Mouse (Mus musculus) forebrain, embryonic 15.5 days (tissue): ENCODE data around the gene Fbxl22. TPM values are rescaled to one million over a fixed set of nuclear protein-coding genes. Genes with fewer than 3 reads are reported as not detected.

Experiments used
- ATAC-seq: fragments of 200-750 bp; cut with Nextera tagmentation; replicated peaks from 2 replicates; pipeline ENCODE4 v1.8.0; 2017; ENCODE audit warnings: mild to moderate bottlenecking, moderate TSS enrichment, moderate library complexity
- H3K27ac ChIP-seq: fragments of 300-500 bp; sonication (generic); replicated peaks from 2 replicates; pipeline ENCODE4 v1.5.1; 2015; ENCODE audit warnings: mild to moderate bottlenecking, inconsistent platforms
- H3K27me3 ChIP-seq: fragments of 300-500 bp; sonication (generic); 2 replicates; pipeline ENCODE4 v1.6.1; 2015; ENCODE audit warnings: inconsistent platforms
- H3K36me3 ChIP-seq: fragments of 300-500 bp; sonication (generic); 2 replicates; pipeline ENCODE4 v1.6.1; 2015; ENCODE audit warnings: mild to moderate bottlenecking, inconsistent platforms
- H3K4me1 ChIP-seq: fragments of 300-500 bp; sonication (generic); 2 replicates; pipeline ENCODE4 v1.6.1; 2015; ENCODE audit warnings: inconsistent platforms
- H3K4me2 ChIP-seq: fragments of 300-500 bp; sonication (generic); replicated peaks from 2 replicates; pipeline ENCODE4 v1.6.1; 2015; ENCODE audit warnings: mild to moderate bottlenecking, inconsistent platforms
- H3K4me3 ChIP-seq: fragments of 300-500 bp; sonication (generic); 2 replicates; pipeline ENCODE4 v1.5.1; 2015; ENCODE audit warnings: mild to moderate bottlenecking, inconsistent platforms
- H3K9ac ChIP-seq: fragments of 300-500 bp; sonication (generic); replicated peaks from 2 replicates; pipeline ENCODE4 v1.6.1; 2015; ENCODE audit warnings: mild to moderate bottlenecking, inconsistent platforms
- H3K9me3 ChIP-seq: fragments of 300-500 bp; sonication (generic); 2 replicates; pipeline ENCODE4 v1.6.1; 2016; ENCODE audit warnings: inconsistent platforms
- WGBS: fragments of 180-500 bp; shearing (Covaris S2); methylation state at CpG from one replicate; pipeline ENCODE4 v1.1.7; 2015; ENCODE audit warnings: mixed read lengths; 5-methylcytosine and 5-hydroxymethylcytosine counted together
- polyA plus RNA-seq: library from polyadenylated mRNA; unstranded; fragments of >200 nt; fragmentation: Nextera tagmentation; extraction: Ambion mirVana; gene quantifications from 2 replicates; pipeline ENCODE4 v1.2.1, GENCODE M21; 2015

Gene Fbxl22
- polyA plus RNA-seq, 1 experiment from 2014 or later, result 1.6 TPM

DNA sequence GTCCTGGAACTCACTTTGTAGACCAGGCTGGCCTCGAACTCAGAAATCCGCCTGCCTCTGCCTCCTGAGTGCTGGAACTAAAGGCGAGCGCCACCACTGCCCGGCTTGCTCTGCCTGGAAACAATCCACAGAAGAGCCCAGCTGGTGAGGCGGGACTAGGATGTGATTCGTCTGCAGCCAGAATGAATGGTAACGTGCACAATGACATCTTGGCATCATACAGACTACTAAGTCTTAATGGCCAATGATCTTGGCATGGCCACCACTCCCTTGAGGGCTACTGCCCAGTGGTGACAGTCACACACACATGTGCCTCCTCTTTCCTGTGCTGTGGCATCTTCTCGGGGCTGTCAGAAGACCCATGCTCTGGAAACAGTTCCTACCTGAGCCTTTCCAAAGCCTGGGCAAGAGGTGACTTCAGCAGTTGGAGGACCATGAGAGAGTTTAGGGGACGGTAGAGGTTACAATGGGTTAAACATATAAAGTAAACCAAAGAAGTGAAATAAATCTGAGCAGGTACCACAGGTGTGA lies 1.4 kb upstream of the Fbxl22 start:
- 86% methylated on average over 10 of the region's 10 CpGs for WGBS
- no peak overlapping the region for H3K4me3 ChIP-seq
- no peaks in the 10 kb centered on the region for H3K9me3 ChIP-seq
- peaks cover 17% of the 10 kb centered on the region for H3K4me1 ChIP-seq
- H3K9ac ChIP-seq, result no peak overlapping the region
- H3K36me3 ChIP-seq, result peaks cover 58% of the 10 kb centered on the region
- H3K27ac ChIP-seq, result no peak overlapping the region
- no peak for ATAC-seq
- H3K27me3 ChIP-seq, result no peaks in the 10 kb centered on the region
- H3K4me2 ChIP-seq, result no peak overlapping the region

DNA sequence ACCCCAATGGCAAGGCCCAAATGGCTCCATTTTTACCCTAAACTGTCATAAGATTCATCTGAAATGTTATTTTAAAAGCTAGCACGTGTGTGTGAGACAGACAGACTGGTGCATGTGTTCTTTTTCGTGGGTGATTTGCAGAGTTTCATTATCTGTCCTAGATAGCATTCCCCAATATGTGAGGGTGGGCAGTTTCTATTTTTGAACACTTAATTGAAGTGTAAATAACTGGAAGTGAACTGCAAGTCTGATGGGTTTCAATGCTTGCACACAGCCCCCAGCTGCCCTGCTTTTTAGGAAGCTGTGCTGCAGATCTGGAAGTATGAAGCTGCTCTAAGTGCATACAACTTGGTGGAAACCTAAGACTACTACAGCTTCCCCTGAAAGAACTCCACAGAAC lies 722 bp upstream of the Fbxl22 start:
- ATAC-seq, result no peak
- H3K36me3 ChIP-seq, result peaks cover 53% of the 10 kb centered on the region

GRCm38 (mm10) chr9:66513661-66514255 lies 635 bp downstream of the Fbxl22 start:
- H3K4me3 ChIP-seq, result no peak overlapping the region
- no peak for ATAC-seq
- peak overlapping the region; percentile 97 for H3K27ac ChIP-seq
- H3K36me3 ChIP-seq, result peaks cover 49% of the 10 kb centered on the region
- no peak overlapping the region for H3K9ac ChIP-seq
- 89% methylated on average over 4 of the region's 4 CpGs for WGBS
- H3K27me3 ChIP-seq, result no peaks in the 10 kb centered on the region
- no peak overlapping the region for H3K4me2 ChIP-seq
- peaks cover 31% of the 10 kb centered on the region for H3K4me1 ChIP-seq
- no peaks in the 10 kb centered on the region for H3K9me3 ChIP-seq

More for the DNA sequence above, 722 bp upstream of the Fbxl22 start:
- 82% methylated on average over 2 of the region's 2 CpGs for WGBS
- H3K4me2 ChIP-seq, result no peak overlapping the region
- H3K9me3 ChIP-seq, result no peaks in the 10 kb centered on the region
- no peak overlapping the region for H3K4me3 ChIP-seq
- H3K27ac ChIP-seq, result no peak overlapping the region
- peaks cover 24% of the 10 kb centered on the region for H3K4me1 ChIP-seq
- H3K9ac ChIP-seq, result no peak overlapping the region
- no peaks in the 10 kb centered on the region for H3K27me3 ChIP-seq

GRCm38 (mm10) chr9:66513150-66513549 lies 1.2 kb downstream of the Fbxl22 start:
- H3K9me3 ChIP-seq, result no peaks in the 10 kb centered on the region
- no peak overlapping the region for H3K4me3 ChIP-seq
- no peak overlapping the region for H3K9ac ChIP-seq
- H3K4me2 ChIP-seq, result no peak overlapping the region
- no peaks in the 10 kb centered on the region for H3K27me3 ChIP-seq
- peaks cover 50% of the 10 kb centered on the region for H3K36me3 ChIP-seq
- H3K27ac ChIP-seq, result peak overlapping the region; percentile 97
- H3K4me1 ChIP-seq, result peaks cover 31% of the 10 kb centered on the region
- ATAC-seq, result no peak

- 2% methylated on average over 8 of the region's 8 CpGs for WGBS
Observed at GRCm38 (mm10) chr9:66512351-66512671, 2.1 kb downstream of the Fbxl22 start.

GRCm38 (mm10) chr9:66511580-66512350 lies 2.6 kb downstream of the Fbxl22 start:
- H3K27ac ChIP-seq, result peak overlapping the region; percentile 97
- under 1% methylated on average over 78 of the region's 78 CpGs for WGBS
- peak; percentile 92 for ATAC-seq

More at GRCm38 (mm10) chr9:66512351-66512671, 2.1 kb downstream of the Fbxl22 start:
- Histone ChIP-seq H3K36me3 (peaks cover 49% of the 10 kb centered on the region), H3K4me2 (peak overlapping the region; percentile 94), H3K27me3 (no peaks in the 10 kb centered on the region), H3K9me3 (no peaks in the 10 kb centered on the region), H3K4me3 (peak overlapping the region; percentile 67), H3K4me1 (peaks cover 31% of the 10 kb centered on the region), H3K27ac (peak overlapping the region; percentile 97), H3K9ac (peak overlapping the region; percentile 80)
- ATAC-seq, result peak; percentile 81

GRCm38 (mm10) chr9:66510944-66511343 lies 3.4 kb downstream of the Fbxl22 start:
- Histone ChIP-seq H3K4me1 (peaks cover 35% of the 10 kb centered on the region), H3K4me3 (peak overlapping the region; percentile 67), H3K9ac (peak overlapping the region; percentile 80), H3K27me3 (no peaks in the 10 kb centered on the region), H3K36me3 (peaks cover 38% of the 10 kb centered on the region), H3K27ac (peak overlapping the region; percentile 97), H3K9me3 (no peaks in the 10 kb centered on the region), H3K4me2 (peak overlapping the region; percentile 94)
- ATAC-seq, result no peak
- WGBS, result 4% methylated on average over 2 of the region's 2 CpGs

More at GRCm38 (mm10) chr9:66511580-66512350, 2.6 kb downstream of the Fbxl22 start:
- Histone ChIP-seq H3K4me1 (peaks cover 31% of the 10 kb centered on the region), H3K4me3 (peak overlapping the region; percentile 67), H3K9me3 (no peaks in the 10 kb centered on the region), H3K27me3 (no peaks in the 10 kb centered on the region), H3K36me3 (peaks cover 44% of the 10 kb centered on the region), H3K9ac (peak overlapping the region; percentile 80), H3K4me2 (peak overlapping the region; percentile 94)

DNA sequence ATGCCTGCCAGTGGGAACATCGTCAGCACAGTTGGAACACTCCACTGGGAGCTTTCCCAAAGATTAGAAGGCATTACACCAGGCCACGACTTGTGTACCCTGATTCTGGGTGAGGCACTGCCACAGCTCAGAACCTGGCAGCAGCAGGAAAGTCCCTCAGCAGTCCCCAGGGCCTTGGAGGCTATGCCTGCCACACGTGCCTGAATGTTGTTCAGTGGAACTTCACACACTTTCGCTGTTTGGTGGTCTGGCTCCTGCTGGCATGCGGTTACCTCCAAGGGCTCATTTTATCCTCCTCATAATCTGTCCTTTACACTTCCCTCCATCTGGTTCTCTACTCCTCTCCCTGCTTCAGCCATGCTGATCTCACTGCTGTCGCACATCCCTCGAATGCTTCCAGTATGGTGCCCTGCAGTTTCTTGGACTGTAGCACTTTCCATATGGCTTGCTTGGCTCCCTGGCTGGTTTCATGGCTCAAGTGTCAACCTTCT lies 4.0 kb downstream of the Fbxl22 start:
- 53% methylated on average over 7 of the region's 7 CpGs for WGBS
- H3K4me3 ChIP-seq, result no peak overlapping the region
- H3K9me3 ChIP-seq, result no peaks in the 10 kb centered on the region
- H3K9ac ChIP-seq, result peak overlapping the region; percentile 80; the same call in 1 of the 2 replicates
- no peak for ATAC-seq
- peak overlapping the region; percentile 94 for H3K4me2 ChIP-seq
- peak overlapping the region; percentile 97 for H3K27ac ChIP-seq
- H3K36me3 ChIP-seq, result peaks cover 34% of the 10 kb centered on the region
- H3K4me1 ChIP-seq, result peaks cover 38% of the 10 kb centered on the region
- no peaks in the 10 kb centered on the region for H3K27me3 ChIP-seq

- WGBS, result 67% methylated on average over 4 of the region's 4 CpGs
Observed at GRCm38 (mm10) chr9:66508890-66509399, 5.4 kb downstream of the Fbxl22 start.

DNA sequence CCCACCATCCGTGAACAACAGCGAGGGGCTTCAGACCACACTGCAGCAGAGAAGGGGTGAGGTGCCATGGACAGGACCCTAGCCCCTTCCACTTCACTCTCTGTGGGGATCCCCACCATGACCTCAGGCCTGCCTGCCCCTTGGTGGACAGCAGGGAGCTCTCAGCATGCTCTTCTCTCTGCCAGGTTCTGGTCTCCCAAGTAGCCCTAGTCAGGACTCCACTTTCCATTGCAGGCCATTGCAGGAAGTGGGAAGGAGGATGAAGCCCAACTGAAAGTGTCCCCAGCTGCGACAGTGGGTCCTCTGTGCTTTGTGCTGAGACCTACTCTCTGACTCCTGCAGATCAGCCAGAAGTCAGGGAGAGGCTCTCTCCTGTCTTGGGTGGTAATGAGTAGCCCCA lies 6.7 kb downstream of the Fbxl22 start:
- ATAC-seq, result no peak
- 88% methylated on average over 3 of the region's 3 CpGs for WGBS
- Histone ChIP-seq H3K27me3 (no peaks in the 10 kb centered on the region), H3K4me3 (no peak overlapping the region), H3K27ac (no peak overlapping the region; the same call in 1 of the 2 replicates), H3K9ac (no peak overlapping the region), H3K36me3 (peaks cover 36% of the 10 kb centered on the region), H3K9me3 (no peaks in the 10 kb centered on the region), H3K4me2 (no peak overlapping the region), H3K4me1 (peaks cover 34% of the 10 kb centered on the region)

More at GRCm38 (mm10) chr9:66508890-66509399, 5.4 kb downstream of the Fbxl22 start:
- H3K9ac ChIP-seq, result no peak overlapping the region
- H3K36me3 ChIP-seq, result peaks cover 32% of the 10 kb centered on the region
- H3K27ac ChIP-seq, result peak overlapping the region; percentile 51
- H3K4me2 ChIP-seq, result no peak overlapping the region
- H3K4me1 ChIP-seq, result peaks cover 44% of the 10 kb centered on the region
- no peak for ATAC-seq
- no peak overlapping the region for H3K4me3 ChIP-seq
- no peaks in the 10 kb centered on the region for H3K9me3 ChIP-seq
- no peaks in the 10 kb centered on the region for H3K27me3 ChIP-seq

DNA sequence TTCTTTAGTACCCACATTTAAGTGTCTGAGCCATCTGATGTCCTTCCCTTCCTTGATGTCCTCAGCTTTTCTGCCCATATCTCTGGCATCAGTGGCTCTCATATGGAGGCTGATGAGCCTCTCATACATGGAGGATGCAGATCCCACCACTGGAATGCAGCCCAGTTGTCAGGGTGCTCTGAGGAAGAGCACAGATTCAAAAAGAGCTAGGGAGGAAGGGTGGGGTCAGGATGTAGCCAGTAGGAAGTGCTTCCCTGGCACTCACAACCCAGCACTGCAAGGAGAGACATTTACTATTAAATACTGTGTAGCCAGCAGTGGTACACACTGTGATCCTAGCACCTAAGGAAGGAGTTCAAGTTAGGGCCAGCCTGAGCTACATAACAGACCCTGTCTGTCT lies 8.0 kb downstream of the Fbxl22 start:
- Histone ChIP-seq H3K4me1 (peaks cover 30% of the 10 kb centered on the region), H3K9me3 (no peaks in the 10 kb centered on the region), H3K4me3 (no peak overlapping the region), H3K27me3 (no peaks in the 10 kb centered on the region), H3K36me3 (peaks cover 48% of the 10 kb centered on the region), H3K27ac (peak overlapping the region; percentile 66), H3K4me2 (no peak overlapping the region), H3K9ac (no peak overlapping the region)
- ATAC-seq, result no peak

DNA sequence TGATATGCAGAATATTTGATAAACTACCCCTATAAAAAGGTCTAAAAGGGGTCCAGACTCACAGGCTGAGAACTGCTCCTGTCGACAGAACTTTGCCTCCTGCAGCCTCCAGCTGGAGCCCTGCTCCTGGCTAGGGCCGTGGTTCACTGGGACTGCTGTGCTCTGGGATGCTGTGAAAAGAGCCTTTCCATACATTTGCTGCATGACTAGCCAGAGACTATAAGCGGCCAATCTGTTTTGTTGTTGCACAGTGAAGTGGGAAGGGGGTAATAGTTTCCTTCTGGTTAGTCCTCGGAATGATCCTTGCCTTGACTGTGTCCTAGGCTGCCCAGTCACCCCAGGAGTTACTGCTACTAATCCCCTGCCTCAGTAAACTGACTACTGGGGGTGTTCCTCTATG lies 8.4 kb downstream of the Fbxl22 start:
- WGBS, result 3% methylated on average over 4 of the region's 4 CpGs
- no peak overlapping the region for H3K9ac ChIP-seq
- H3K27me3 ChIP-seq, result no peaks in the 10 kb centered on the region
- H3K27ac ChIP-seq, result peak overlapping the region; percentile 66
- peaks cover 53% of the 10 kb centered on the region for H3K36me3 ChIP-seq
- no peaks in the 10 kb centered on the region for H3K9me3 ChIP-seq
- no peak overlapping the region for H3K4me3 ChIP-seq
- peak; percentile 78 for ATAC-seq
- H3K4me1 ChIP-seq, result peaks cover 29% of the 10 kb centered on the region
- H3K4me2 ChIP-seq, result no peak overlapping the region
